Mouse (Mus musculus) layer of hippocampus, adult 2 months (tissue): ENCODE data around the gene Cdk20. TPM values are rescaled to one million over a fixed set of nuclear protein-coding genes. Genes with fewer than 3 reads are reported as not detected.

Experiments used
- DNase-seq, 2 experiments: peaks; one replicate each; pipeline ENCODE4 v3.0.0; 2022; ENCODE audit warnings: low spot score in 2 of 2
- H3K27ac ChIP-seq: fragments of 200-600 bp; 2 replicates; pipeline ENCODE4 v1.8.1; 2022
- H3K4me3 ChIP-seq: fragments of 200-600 bp; 2 replicates; pipeline ENCODE4 v1.8.1; 2022; ENCODE audit warnings: mild to moderate bottlenecking
- CTCF ChIP-seq: fragments of 200-600 bp; conservative IDR thresholded peaks from 2 replicates; pipeline ENCODE4 v1.8.1; 2022; ENCODE audit warnings: antibody characterized with exemption, mild to moderate bottlenecking, moderate library complexity
- total RNA-seq, 2 experiments: library from RNA; stranded (reverse); gene quantifications; 2 replicates each; pipeline ENCODE4 v1.2.3; 2021

Gene Cdk20
- total RNA-seq, 2 experiments from 2014 or later, result 10.4 to 12.0 TPM

GRCm38 (mm10) chr13:64405550-64405949 is 26.6 kb upstream of the Cdk20 start:
- DNase-seq, result no peak
- no peak for TF ChIP-seq CTCF
- Histone ChIP-seq H3K27ac (no peak overlapping the region), H3K4me3 (no peak overlapping the region)

- Histone ChIP-seq H3K27ac (no peak overlapping the region), H3K4me3 (no peak overlapping the region)
- no peak for TF ChIP-seq CTCF
- no peak for DNase-seq
Measured at GRCm38 (mm10) chr13:64407992-64408391, 24.1 kb upstream of the Cdk20 start.

GRCm38 (mm10) chr13:64410604-64411003 is 21.5 kb upstream of the Cdk20 start:
- no peak for DNase-seq
- H3K4me3 ChIP-seq, result no peak overlapping the region
- H3K27ac ChIP-seq, result no peak overlapping the region
- no peak for TF ChIP-seq CTCF

- no peak for TF ChIP-seq CTCF
- DNase-seq, result no peak
- Histone ChIP-seq H3K4me3 (no peak overlapping the region), H3K27ac (no peak overlapping the region)
Measured at GRCm38 (mm10) chr13:64411282-64411681, 20.8 kb upstream of the Cdk20 start.

- no peak for DNase-seq
- Histone ChIP-seq H3K4me3 (no peak overlapping the region), H3K27ac (no peak overlapping the region)
- no peak for TF ChIP-seq CTCF
Measured at GRCm38 (mm10) chr13:64412752-64413257, 19.3 kb upstream of the Cdk20 start.

- no peak overlapping the region for H3K4me3 ChIP-seq
- no peak overlapping the region for H3K27ac ChIP-seq
- no peak for TF ChIP-seq CTCF
- no peak for DNase-seq
Measured at GRCm38 (mm10) chr13:64415659-64416058, 16.5 kb upstream of the Cdk20 start.

GRCm38 (mm10) chr13:64416955-64417601 is 15.0 kb upstream of the Cdk20 start:
- no peak overlapping the region for H3K27ac ChIP-seq
- DNase-seq, result no peak
- no peak overlapping the region for H3K4me3 ChIP-seq
- no peak for TF ChIP-seq CTCF

- H3K27ac ChIP-seq, result no peak overlapping the region
- DNase-seq, result no peak
- H3K4me3 ChIP-seq, result no peak overlapping the region
- no peak for TF ChIP-seq CTCF
Measured at GRCm38 (mm10) chr13:64420847-64421246, 11.3 kb upstream of the Cdk20 start.

GRCm38 (mm10) chr13:64421386-64421785 is 10.7 kb upstream of the Cdk20 start:
- no peak overlapping the region for H3K4me3 ChIP-seq
- no peak for TF ChIP-seq CTCF
- H3K27ac ChIP-seq, result no peak overlapping the region
- no peak for DNase-seq

- Histone ChIP-seq H3K4me3 (no peak overlapping the region), H3K27ac (no peak overlapping the region)
- no peak for TF ChIP-seq CTCF
- no peak for DNase-seq
Measured at GRCm38 (mm10) chr13:64421952-64422606, 10.0 kb upstream of the Cdk20 start.

- Histone ChIP-seq H3K27ac (no peak overlapping the region), H3K4me3 (no peak overlapping the region)
- DNase-seq, result no peak
- TF ChIP-seq CTCF, result no peak
Measured at GRCm38 (mm10) chr13:64422607-64422957, 9.5 kb upstream of the Cdk20 start.

GRCm38 (mm10) chr13:64424347-64424746 is 7.8 kb upstream of the Cdk20 start:
- H3K27ac ChIP-seq, result no peak overlapping the region
- no peak overlapping the region for H3K4me3 ChIP-seq
- TF ChIP-seq CTCF, result no peak
- DNase-seq, result no peak

- no peak for DNase-seq
- Histone ChIP-seq H3K4me3 (no peak overlapping the region), H3K27ac (no peak overlapping the region)
- no peak for TF ChIP-seq CTCF
Measured at GRCm38 (mm10) chr13:64425280-64425679, 6.8 kb upstream of the Cdk20 start.

GRCm38 (mm10) chr13:64429328-64429727 is 2.8 kb upstream of the Cdk20 start:
- H3K4me3 ChIP-seq, result no peak overlapping the region
- H3K27ac ChIP-seq, result no peak overlapping the region
- no peak for DNase-seq
- peak; percentile 69 for TF ChIP-seq CTCF
